Mouse (Mus musculus): ENCODE results near the gene Tnfrsf25. TPM values are rescaled to one million over a fixed set of nuclear protein-coding genes. Genes with fewer than 3 reads are reported as not detected.
A peak's percentile ranks its signal among the peaks of the same experiment; 100 is the strongest.

Tnfrsf25 gene
- polyA plus RNA-seq, 1 experiment from 2014 or later, result 1.4 TPM

DNA sequence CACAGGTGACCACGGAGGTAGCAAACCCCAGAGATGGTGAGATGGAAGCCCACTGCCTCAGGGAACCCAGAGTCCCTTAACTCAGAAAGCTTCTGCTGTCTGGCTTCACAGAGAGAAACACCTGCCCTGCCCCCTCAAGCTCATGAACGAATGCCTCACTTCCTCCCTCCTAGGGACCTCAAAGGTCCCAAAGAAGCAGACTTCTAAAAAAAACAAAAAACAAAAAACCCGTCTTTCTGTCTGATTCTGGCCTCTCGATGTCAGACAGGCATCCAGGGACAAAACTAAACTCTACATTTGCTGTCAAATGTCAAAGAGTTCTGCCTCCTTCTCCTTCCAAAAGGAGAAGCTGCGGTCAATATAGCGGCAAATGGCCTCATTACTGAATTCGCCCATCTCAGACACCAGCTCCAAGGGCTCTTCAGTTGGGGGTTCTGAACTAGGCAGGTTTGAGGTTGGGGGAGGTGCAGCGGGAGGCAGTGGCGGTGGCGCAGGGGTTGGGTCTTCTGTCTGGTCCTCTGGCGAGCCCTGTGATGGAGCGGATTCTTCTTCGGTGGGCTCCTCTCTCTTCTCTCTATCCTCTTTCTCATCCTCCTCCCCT is 8.7 kb downstream of the Tnfrsf25 start:
- no peak overlapping the region for H3K4me2 ChIP-seq (replicated peaks; ENCODE audit: low read depth, low read length)
- TF ChIP-seq EP300 (IDR thresholded peaks at IDR 0.05) (no peak), CTCF (IDR thresholded peaks at IDR 0.05) (no peak)
- DNase-seq (ENCODE audit: low spot score), result no peak
- 37% methylated on average over 13 of the region's 13 CpGs for WGBS
- no peak overlapping the region for H3K9ac ChIP-seq (replicated peaks; ENCODE audit: low read depth)
- no peaks in the 10 kb centered on the region for H3K9me3 ChIP-seq (ENCODE audit: low read length)
- H3K27ac ChIP-seq (ENCODE audit: low read length), result no peak overlapping the region
- H3K27me3 ChIP-seq (replicated peaks; ENCODE audit: insufficient read depth, low read length), result peaks cover 65% of the 10 kb centered on the region
- no peak for ATAC-seq
- H3K36me3 ChIP-seq (ENCODE audit: insufficient read depth, low read length), result no peaks in the 10 kb centered on the region
- peaks cover 14% of the 10 kb centered on the region for H3K4me1 ChIP-seq (ENCODE audit: insufficient read depth, low read depth, low read length)
- no peak overlapping the region for H3K4me3 ChIP-seq (ENCODE audit: low read depth, low read length)

DNA sequence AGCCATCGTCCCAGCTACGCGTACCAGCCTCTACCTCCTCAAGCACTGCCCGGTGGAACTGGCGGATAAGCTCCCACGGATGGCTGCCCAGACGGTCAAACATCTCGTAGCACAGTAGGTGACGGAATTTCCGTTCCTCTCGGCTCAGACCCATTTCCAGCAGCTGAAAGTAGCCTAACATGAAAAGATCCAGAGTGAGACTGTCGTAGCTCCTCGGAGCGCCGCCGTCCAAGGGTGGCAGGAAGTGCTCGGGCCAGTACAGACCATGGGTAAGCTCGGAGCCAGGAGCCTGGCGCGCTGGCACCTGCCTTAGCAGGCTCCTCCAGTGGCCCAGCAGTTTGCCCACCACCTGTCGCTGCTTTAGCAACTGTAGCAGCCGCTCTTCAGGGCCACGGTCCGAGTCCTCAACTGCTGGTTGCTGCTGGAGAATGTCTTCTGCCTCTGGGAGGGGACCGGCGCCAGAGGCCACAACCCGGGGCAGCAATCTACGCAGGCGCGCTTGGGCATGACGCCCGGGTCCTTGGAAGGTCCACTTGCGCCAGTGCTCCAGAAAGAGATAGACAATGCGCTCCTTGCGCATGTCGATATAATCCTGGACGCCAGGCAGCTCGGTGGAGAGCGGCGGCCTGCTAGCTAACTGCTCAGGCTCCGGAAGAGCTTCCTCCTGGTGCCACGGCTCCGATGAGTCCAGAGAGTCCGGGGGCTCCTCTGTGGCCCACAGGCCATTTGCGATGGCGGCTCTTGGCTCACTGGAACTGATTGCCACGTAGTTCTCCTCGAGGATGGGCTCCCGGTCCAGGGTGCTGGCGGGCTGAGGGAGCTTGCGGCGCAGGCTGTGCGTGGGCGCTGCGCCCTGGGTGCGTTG is 9.7 kb downstream of the Tnfrsf25 start:
- H3K9ac ChIP-seq (replicated peaks; ENCODE audit: low read depth), result no peak overlapping the region
- H3K27ac ChIP-seq (ENCODE audit: low read length), result no peak overlapping the region
- no peaks in the 10 kb centered on the region for H3K9me3 ChIP-seq (ENCODE audit: low read length)
- H3K36me3 ChIP-seq (ENCODE audit: insufficient read depth, low read length), result no peaks in the 10 kb centered on the region
- peaks cover 67% of the 10 kb centered on the region for H3K27me3 ChIP-seq (replicated peaks; ENCODE audit: insufficient read depth, low read length)
- ATAC-seq (no peak), DNase-seq (ENCODE audit: low spot score) (no peak)
- H3K4me2 ChIP-seq (replicated peaks; ENCODE audit: low read depth, low read length), result peak overlapping the region; percentile 28
- 26% methylated on average over 54 of the region's 56 CpGs for WGBS
- peaks cover 8% of the 10 kb centered on the region; the same call in 1 of the 2 replicates for H3K4me1 ChIP-seq (ENCODE audit: insufficient read depth, low read depth, low read length)
- peak overlapping the region; percentile 10; the same call in 1 of the 2 replicates for H3K4me3 ChIP-seq (ENCODE audit: low read depth, low read length)
- TF ChIP-seq EP300 (IDR thresholded peaks at IDR 0.05) (no peak), CTCF (IDR thresholded peaks at IDR 0.05) (no peak)

DNA sequence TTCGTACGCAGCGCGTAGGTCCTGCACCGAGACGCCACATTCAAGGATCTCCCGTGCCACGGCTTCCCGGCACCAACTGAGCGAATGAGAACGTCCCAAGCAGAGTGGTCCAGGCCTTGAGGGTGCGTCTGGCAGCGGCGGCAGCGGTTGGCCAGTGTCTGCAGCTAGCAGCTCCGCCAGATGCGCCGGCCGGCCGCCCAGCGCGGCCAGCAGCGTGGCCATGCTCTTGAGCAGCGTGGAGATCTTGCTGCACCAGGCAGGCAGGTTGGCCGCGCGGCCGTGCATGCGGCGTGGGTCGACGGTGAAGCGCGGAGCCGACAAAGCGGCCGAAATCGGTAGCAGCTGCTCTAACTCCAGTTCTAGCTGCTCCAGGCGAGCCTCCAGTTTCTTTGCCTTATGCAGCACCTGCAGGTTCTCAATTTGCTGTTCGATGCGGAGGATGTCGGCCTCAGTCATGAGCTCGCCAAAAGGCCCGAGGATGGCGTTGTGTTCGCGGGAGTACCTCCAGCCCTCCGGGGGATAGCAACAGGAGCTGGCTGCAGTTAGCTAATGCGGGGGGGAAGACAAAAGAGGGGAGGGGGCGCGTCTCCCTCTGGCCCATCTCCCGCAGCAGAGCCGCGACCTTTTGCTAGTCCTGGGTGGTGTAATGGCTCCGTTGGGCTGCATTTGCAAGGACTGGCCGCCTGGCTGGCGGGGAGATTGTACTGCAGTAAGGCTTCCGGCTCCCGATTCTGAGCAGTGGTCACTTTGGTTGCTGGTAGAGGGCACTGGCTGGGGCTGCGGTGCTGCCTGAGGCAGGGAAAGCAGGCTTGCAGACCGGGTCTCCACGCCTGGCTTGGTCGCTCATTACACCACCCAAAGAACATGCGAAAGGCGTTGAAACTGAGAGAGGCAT is 10.5 kb downstream of the Tnfrsf25 start:
- Histone ChIP-seq H3K9ac (replicated peaks; ENCODE audit: low read depth) (no peak overlapping the region), H3K4me3 (ENCODE audit: low read depth, low read length) (no peak overlapping the region; the same call in 1 of the 2 replicates), H3K9me3 (ENCODE audit: low read length) (no peaks in the 10 kb centered on the region), H3K36me3 (ENCODE audit: insufficient read depth, low read length) (no peaks in the 10 kb centered on the region), H3K4me1 (ENCODE audit: insufficient read depth, low read depth, low read length) (no peaks in the 10 kb centered on the region), H3K4me2 (replicated peaks; ENCODE audit: low read depth, low read length) (peak overlapping the region; percentile 28; the same call in 1 of the 2 replicates), H3K27ac (ENCODE audit: low read length) (no peak overlapping the region), H3K27me3 (replicated peaks; ENCODE audit: insufficient read depth, low read length) (peaks cover 61% of the 10 kb centered on the region)
- TF ChIP-seq CTCF (IDR thresholded peaks at IDR 0.05) (no peak), EP300 (IDR thresholded peaks at IDR 0.05) (no peak)
- DNase-seq (ENCODE audit: low spot score) (no peak), ATAC-seq (no peak)
- WGBS, result 35% methylated on average over 65 of the region's 65 CpGs

DNA sequence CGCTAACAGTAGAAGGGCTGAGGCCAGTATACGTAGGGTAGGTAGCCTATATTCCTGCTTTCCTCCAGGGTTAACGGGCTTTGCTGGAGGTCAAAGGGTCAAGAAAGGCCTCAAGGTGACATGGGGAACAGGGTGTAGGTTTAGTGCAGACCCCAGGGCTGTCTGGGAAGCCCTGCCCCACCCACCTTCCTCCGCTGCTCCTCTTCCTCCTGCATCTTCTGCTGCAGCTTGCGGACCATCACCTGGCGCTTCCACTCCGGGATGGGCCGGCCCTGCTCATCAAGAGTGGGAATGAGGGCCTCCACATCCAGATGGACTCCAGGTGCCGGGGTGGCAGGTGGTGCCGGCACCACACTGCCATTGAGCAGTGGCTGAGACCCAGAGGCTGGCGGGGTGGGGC is 12.2 kb downstream of the Tnfrsf25 start:
- Histone ChIP-seq H3K4me1 (ENCODE audit: insufficient read depth, low read depth, low read length) (no peaks in the 10 kb centered on the region), H3K4me3 (ENCODE audit: low read depth, low read length) (no peak overlapping the region), H3K36me3 (ENCODE audit: insufficient read depth, low read length) (no peaks in the 10 kb centered on the region), H3K4me2 (replicated peaks; ENCODE audit: low read depth, low read length) (no peak overlapping the region), H3K9ac (replicated peaks; ENCODE audit: low read depth) (no peak overlapping the region), H3K27me3 (replicated peaks; ENCODE audit: insufficient read depth, low read length) (peaks cover 72% of the 10 kb centered on the region), H3K9me3 (ENCODE audit: low read length) (no peaks in the 10 kb centered on the region), H3K27ac (ENCODE audit: low read length) (no peak overlapping the region)
- ATAC-seq (no peak), DNase-seq (ENCODE audit: low spot score) (no peak)
- TF ChIP-seq EP300 (IDR thresholded peaks at IDR 0.05) (no peak), CTCF (IDR thresholded peaks at IDR 0.05) (no peak)
- WGBS, result 84% methylated on average over 11 of the region's 11 CpGs

DNA sequence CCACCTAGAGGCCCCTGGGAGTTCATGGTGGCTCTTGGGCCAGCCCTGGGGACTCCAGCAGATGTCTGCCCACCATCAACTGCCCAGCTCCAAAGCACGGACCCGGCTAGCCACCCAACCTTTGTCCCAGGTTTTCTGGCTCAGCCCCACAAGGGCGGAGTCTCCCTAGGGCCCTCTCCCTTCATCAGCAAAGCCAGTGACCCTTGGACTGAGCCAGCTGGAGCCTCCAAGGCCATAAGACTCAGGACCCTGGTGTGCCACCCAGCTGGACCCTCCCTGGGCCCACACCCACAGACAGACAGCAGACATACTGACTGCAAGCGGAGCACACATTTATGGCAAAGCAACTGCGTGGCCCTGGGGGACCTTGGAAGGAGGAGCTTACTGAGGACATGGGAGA is 13.1 kb downstream of the Tnfrsf25 start:
- H3K27ac ChIP-seq (ENCODE audit: low read length), result no peak overlapping the region
- TF ChIP-seq EP300 (IDR thresholded peaks at IDR 0.05) (no peak), CTCF (IDR thresholded peaks at IDR 0.05) (no peak)
- DNase-seq (ENCODE audit: low spot score) (no peak), ATAC-seq (no peak)
- 82% methylated on average over 5 of the region's 5 CpGs for WGBS
- H3K9me3 ChIP-seq (ENCODE audit: low read length), result no peaks in the 10 kb centered on the region
- H3K4me3 ChIP-seq (ENCODE audit: low read depth, low read length), result no peak overlapping the region
- H3K36me3 ChIP-seq (ENCODE audit: insufficient read depth, low read length), result no peaks in the 10 kb centered on the region
- H3K9ac ChIP-seq (replicated peaks; ENCODE audit: low read depth), result no peak overlapping the region
- H3K4me2 ChIP-seq (replicated peaks; ENCODE audit: low read depth, low read length), result no peak overlapping the region
- no peaks in the 10 kb centered on the region for H3K4me1 ChIP-seq (ENCODE audit: insufficient read depth, low read depth, low read length)
- peaks cover 69% of the 10 kb centered on the region for H3K27me3 ChIP-seq (replicated peaks; ENCODE audit: insufficient read depth, low read length)
